Mouse (Mus musculus) liver, embryonic 14.5 days (tissue): ENCODE measurements around the gene Pde11a.

Experiments used
- CTCF ChIP-seq: IDR thresholded peaks from 2 replicates; pipeline ENCODE4 v1.5.1; 2016; ENCODE audit warnings: antibody characterized with exemption, low read depth, control low read depth
- EP300 ChIP-seq: IDR thresholded peaks from 2 replicates; pipeline ENCODE4 v1.6.1; 2016; ENCODE audit warnings: antibody characterized with exemption, low read depth

DNA sequence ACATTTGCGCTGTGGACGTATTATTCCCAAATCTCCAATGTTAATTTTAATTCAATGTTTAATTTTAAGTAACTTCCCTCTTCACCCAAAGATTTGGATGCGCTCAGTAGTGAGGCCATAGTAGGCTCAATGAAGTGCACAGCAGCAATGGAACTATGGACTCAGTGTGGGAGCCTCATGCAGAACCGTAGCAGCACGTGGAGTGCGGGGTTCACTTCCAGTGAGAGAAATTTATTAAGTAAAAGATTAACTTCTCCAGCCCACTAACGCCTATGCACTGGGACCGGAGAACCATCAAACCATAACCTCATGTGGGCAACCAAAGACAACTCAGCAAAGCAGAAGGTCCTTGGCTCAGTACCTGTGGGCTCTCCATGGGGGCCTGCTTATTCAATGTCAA lies 322.4 kb downstream of the Pde11a start:
- no peak for TF ChIP-seq EP300
- no peak for TF ChIP-seq CTCF
